Mouse (Mus musculus): ENCODE measurements around the gene Sept5.
A peak's percentile ranks its signal among the peaks of the same experiment; 100 is the strongest.

Sept5 gene

GRCm38 (mm10) chr16:18582426-18583148, 47.2 kb downstream of the Sept5 start:
- DNase-seq, result no peak

- DNase-seq, result peak; percentile 45 to 46
These were observed 48.0 kb downstream of the Sept5 start for GRCm38 (mm10) chr16:18581623-18582205.

GRCm38 (mm10) chr16:18581050-18581622, 48.6 kb downstream of the Sept5 start:
- no peak for DNase-seq

GRCm38 (mm10) chr16:18580389-18580788, 49.4 kb downstream of the Sept5 start:
- no peak for DNase-seq

- DNase-seq, result no peak
These were observed 52.1 kb downstream of the Sept5 start for GRCm38 (mm10) chr16:18577599-18578160.

- peak; percentile 68 to 70 for DNase-seq
These were observed 52.7 kb downstream of the Sept5 start for GRCm38 (mm10) chr16:18577071-18577470.

GRCm38 (mm10) chr16:18574196-18574595, 55.6 kb downstream of the Sept5 start:
- no peak for DNase-seq
